Mouse (Mus musculus) urinary bladder, adult 18-20 months (tissue): ENCODE measurements at regions not wholly inside any gene's neighbourhood (a gene's known extent, or its start where the extent isn't known, plus 50 kb on each side); places are given as distances from the start of the nearest gene placed in this dataset.

ENCODE experiments used
- DNase-seq, 2 experiments: peaks; one replicate each; pipeline ENCODE4 v3.0.0; 2022; ENCODE audit warnings: low spot score in 2 of 2, mixed read lengths in 2 of 2

- DNase-seq, result peak; percentile 57 to 62
Observed at GRCm38 (mm10) chr17:88255744-88256598, 184.5 kb upstream of the Foxn2 start.

GRCm38 (mm10) chr17:88256599-88257544, 183.6 kb upstream of the Foxn2 start:
- peak; percentile 54 to 60 for DNase-seq

- DNase-seq, result no peak
Observed at GRCm38 (mm10) chr17:88258361-88258796, 182.1 kb upstream of the Foxn2 start.

GRCm38 (mm10) chr17:88260176-88260575, 180.3 kb upstream of the Foxn2 start:
- no peak for DNase-seq

- DNase-seq, result no peak
Observed at GRCm38 (mm10) chr17:88260826-88261225, 179.7 kb upstream of the Foxn2 start.

GRCm38 (mm10) chr17:88261556-88261955, 179.0 kb upstream of the Foxn2 start:
- no peak for DNase-seq

- DNase-seq, result no peak
Observed at GRCm38 (mm10) chr17:88262326-88263187, 178.0 kb upstream of the Foxn2 start.

GRCm38 (mm10) chr17:88265291-88265690, 175.2 kb upstream of the Foxn2 start:
- DNase-seq, result no peak

GRCm38 (mm10) chr17:88268216-88268615, 172.3 kb upstream of the Foxn2 start:
- no peak for DNase-seq

GRCm38 (mm10) chr17:88268802-88269201, 171.7 kb upstream of the Foxn2 start:
- DNase-seq, result no peak

GRCm38 (mm10) chr17:88270896-88271295, 169.6 kb upstream of the Foxn2 start:
- DNase-seq, result no peak

- no peak for DNase-seq
Observed at GRCm38 (mm10) chr17:88272161-88272560, 168.3 kb upstream of the Foxn2 start.

GRCm38 (mm10) chr17:88273520-88273919, 167.0 kb upstream of the Foxn2 start:
- no peak for DNase-seq

- no peak for DNase-seq
Observed at GRCm38 (mm10) chr17:88274003-88274698, 166.4 kb upstream of the Foxn2 start.

- DNase-seq, result no peak
Observed at GRCm38 (mm10) chr17:88274720-88275433, 165.6 kb upstream of the Foxn2 start.

- DNase-seq, result no peak
Observed at GRCm38 (mm10) chr17:88279656-88280055, 160.9 kb upstream of the Foxn2 start.

GRCm38 (mm10) chr17:88282711-88283110, 157.8 kb upstream of the Foxn2 start:
- no peak for DNase-seq

- no peak for DNase-seq
Observed at GRCm38 (mm10) chr17:88284477-88284876, 156.0 kb upstream of the Foxn2 start.

- no peak for DNase-seq
Observed at GRCm38 (mm10) chr17:88287861-88288260, 152.7 kb upstream of the Foxn2 start.

- no peak for DNase-seq
Observed at GRCm38 (mm10) chr17:88297520-88297919, 143.0 kb upstream of the Foxn2 start.
